Mouse (Mus musculus) v-Abl transformed pro-B cells (cell line): Measurements from ENCODE around the gene Cars2.
"Not testable (repeated sequence)": the region's sequence is repeated elsewhere in the genome, so short reads cannot be mapped to it uniquely, and the experiment has no call there.

Source experiments
- in situ Hi-C, 2 experiments: fragments of 400-800 bp; cut with MboI; formaldehyde crosslinking; loops; one replicate each; pipeline ENCODE4 v1.15.1; 2025; ENCODE audit not compliant: unreplicated experiment in 2 of 2

Cars2 gene

DNA sequence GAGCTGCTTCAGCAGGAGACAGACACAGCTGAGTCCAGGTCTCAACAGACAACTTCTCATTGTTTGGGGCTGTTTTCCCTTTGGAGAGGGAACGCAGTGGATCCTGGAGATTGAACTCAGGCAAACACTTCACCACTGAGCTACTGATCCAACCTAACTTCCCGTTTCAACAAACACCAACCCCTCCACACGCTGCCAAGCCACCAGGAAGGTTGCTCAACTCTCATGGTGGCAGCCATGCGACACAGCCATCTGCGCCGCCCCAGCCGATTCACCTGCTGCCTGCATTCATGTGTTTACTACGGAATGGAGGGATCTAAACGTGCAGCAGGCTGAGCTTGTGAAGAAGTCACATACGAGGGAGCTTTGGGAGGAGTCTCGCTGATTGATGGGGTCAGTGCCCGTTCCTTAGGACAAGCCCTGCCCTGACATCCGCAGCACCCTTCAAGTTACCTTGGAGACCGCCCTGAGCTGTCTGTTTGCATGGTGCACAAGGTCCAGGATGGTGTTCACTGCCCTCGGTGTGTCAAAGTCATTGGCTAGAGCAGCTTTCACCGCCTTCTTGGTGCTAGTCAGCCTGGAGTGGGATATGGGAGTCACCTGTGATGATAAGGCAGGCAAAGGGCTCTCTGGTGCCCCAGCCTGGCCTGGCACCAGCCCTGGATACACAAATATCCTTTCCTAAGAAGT is 33.1 kb downstream of the Cars2 start:
- in situ Hi-C loops = loop anchor here in 1 of 2 experiments (25.0 kb wide), 1 partner anchor 680 kb away; no protein-coding TSS in a partner anchor

DNA sequence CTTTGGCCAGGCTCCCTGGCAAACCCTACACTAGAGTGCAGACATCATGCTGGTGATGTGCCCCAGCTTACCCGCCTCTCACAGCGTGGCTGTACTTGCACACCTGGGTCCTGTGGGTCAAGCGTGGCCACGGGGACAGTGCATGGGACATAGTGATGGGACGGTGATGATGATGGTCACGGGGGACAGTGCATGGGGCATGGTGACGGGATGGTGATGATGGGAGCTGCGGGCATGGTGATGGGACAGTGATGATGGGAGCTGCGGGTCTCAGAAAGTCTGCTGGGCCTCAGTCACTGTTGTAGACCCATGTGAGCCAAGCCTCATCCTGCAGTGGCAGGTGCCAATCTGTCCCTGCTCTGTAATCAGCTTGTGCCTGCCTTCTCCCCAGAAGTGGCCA is 34.3 kb downstream of the Cars2 start:
- in situ Hi-C loops = loop anchor here in 1 of 2 experiments (25.0 kb wide), 1 partner anchor 679 kb away; no protein-coding TSS in a partner anchor

- in situ Hi-C loops = loop anchor here in 1 of 2 experiments (25.0 kb wide), 1 partner anchor 676 kb away; no protein-coding TSS in a partner anchor
Observed at GRCm38 (mm10) chr8:11513247-11513646, 37.3 kb downstream of the Cars2 start.

DNA sequence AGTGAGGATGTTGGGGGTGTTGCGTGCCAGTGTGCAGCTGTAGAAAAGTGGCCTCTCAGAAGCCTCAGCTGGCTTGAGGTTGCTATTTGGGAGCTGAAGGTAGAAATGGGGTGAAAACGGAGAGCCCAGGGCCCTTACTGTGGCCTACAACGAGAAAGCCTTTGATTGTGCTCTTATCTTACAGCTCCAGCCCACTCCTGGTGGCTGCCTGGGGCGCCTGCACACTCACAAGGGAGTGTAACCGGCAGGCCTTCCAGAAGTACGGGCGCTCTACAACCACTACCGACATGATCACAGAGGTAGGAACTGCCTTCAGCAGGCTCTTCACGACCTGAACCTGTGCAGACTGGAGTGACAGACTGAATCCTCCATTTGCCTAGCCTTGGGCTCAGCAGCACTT is 37.9 kb downstream of the Cars2 start:
- in situ Hi-C loops = loop anchor here in 1 of 2 experiments (25.0 kb wide), 1 partner anchor 675 kb away; no protein-coding TSS in a partner anchor

- in situ Hi-C loops = loop anchor here in 1 of 2 experiments (25.0 kb wide), 1 partner anchor 674 kb away; no protein-coding TSS in a partner anchor
Observed at GRCm38 (mm10) chr8:11510971-11511370, 39.6 kb downstream of the Cars2 start.

DNA sequence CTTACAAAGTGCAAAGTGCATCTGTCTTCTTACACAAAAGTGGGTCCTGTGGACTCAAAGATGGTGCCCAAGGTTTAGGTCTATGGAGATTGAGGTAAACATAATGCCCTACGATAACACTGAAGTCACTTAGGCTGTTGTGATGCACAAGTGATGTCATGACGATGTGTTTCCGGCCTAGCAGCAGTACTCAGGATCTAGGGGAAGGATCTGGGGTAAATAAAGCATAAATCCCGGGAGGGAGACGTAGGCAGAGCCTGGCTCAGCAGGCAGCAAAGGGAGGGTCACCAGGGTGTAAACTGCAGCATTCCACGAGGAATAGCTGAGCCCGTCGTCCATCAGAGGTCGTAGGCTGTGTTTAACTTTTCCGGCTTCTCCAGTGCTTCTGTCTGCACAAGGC is 41.7 kb downstream of the Cars2 start:
- in situ Hi-C loops = loop anchor here (5.0 to 25.0 kb wide), 7 partner anchors 33 to 672 kb away; partner anchors contain the start of gene 1700016D06Rik (in 1 of the 2)

- in situ Hi-C loops = loop anchor here (5.0 to 25.0 kb wide), 7 partner anchors 35 to 670 kb away; partner anchors contain the start of gene 1700016D06Rik (in 1 of the 2)
Observed at GRCm38 (mm10) chr8:11506802-11507201, 43.8 kb downstream of the Cars2 start.

DNA sequence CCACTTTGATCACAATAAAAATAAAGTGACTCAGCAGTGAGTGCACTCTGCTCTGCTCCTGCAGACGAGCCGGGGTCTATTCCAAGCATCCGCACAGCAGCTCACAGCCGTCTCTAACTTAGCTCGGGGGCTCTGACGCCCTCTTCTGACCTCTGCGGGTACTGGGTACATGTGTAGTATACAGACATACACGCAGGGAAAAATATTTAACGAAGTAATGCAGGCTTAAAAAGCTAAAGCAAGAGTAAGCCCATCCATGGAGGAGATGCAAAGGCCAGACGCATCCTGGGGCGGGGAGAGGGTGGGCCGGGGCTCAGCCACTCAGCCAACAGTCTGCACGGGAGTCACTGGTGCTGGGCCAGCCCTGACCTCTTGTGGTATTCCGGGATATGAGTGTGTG is 44.5 kb downstream of the Cars2 start:
- in situ Hi-C loops = loop anchor here (5.0 to 25.0 kb wide), 7 partner anchors 36 to 669 kb away; partner anchors contain the start of gene 1700016D06Rik (in 1 of the 2)

DNA sequence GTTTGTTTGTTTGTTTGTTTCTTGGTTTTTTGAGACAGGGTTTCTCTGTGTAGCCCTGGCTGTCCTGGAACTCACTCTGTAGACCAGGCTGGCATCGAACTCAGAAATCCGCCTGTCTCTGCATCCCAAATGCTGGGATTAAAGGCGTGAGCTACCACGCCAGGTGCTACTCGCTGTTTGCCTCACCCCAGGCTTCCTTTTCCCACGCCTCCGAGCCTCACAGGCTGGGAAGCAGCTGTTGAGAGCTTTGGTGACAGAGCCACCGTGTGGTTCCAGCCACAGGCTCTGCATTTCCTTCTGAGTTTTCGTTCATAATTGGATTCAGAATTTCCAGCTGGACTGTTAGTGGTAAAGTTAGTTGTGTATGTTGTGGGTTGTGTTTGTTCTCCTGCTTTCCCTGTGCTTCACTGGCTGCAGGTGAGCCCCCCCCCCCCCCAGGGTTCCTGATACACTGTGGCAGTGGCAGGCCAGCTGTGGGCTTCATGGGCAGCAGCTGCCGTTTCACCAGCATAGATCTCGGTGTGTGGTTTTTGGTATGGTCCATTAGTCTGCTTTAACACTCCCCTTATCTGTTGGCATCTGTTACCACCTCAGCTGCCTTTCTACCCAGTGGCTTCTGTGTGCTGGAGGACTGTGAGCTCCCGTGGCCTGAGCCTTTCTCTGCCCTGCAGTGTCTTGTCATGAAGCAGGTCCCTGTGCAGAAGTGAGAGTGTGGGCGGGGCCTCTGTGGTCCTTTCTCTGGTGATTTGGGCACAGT is 46.9 kb downstream of the Cars2 start:
- in situ Hi-C loops = loop anchor here (10.0 to 25.0 kb wide), 3 partner anchors 191 to 666 kb away; partner anchors contain the start of gene 1700016D06Rik (in 1 of the 2)

DNA sequence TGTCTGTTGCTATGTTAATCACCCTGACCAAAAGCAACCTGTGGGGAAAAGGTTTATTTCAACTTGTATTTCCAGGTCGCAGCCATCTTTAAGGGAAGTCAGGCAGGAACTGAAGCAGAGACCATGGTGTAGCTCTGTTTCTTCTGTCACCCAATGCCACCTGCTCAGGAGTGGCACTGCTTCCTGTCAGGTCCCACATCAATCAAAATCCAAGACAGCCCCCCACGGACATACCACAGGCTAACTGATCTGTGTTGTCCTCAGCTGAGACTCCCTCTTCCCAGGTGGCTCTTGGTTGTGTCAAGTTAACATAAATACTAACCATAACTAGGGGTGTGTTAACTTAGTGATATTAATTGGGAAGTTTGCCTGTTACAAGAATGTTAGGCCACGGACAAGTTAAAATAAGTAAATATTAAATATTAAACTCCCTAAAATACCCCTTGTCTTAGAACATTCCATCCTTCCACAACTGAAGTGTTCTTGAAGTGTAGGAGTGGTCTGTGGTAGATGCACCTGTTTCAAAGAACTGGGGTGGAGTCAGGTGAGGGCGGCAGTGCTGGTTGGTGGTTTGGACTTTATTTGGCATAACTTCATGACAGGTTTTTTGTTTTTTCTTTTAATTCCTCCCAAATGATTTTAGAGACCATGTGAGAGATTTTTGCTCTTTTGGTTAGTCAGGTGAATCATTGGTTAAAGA is 51.6 kb downstream of the Cars2 start:
- in situ Hi-C loops = no loop called here

DNA sequence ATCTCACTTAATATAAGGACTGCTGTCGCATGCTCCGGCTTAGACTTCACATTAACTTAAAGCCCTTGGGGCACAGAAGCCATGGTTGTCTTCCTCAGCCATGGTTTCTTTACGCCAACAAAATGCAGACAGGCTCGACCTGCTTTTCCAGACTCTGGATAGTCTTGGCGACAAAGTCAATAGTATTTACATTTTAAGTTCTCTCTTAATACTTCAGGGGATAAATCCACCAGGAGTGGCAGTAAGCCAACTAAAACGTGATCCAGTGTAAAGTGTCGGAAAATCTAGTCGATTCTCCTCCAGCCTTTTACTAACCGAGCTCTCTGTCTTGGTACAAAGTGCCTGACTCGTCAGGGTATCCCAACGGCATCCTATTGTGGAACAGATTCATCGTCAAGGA is 52.3 kb downstream of the Cars2 start:
- in situ Hi-C loops = no loop called here

DNA sequence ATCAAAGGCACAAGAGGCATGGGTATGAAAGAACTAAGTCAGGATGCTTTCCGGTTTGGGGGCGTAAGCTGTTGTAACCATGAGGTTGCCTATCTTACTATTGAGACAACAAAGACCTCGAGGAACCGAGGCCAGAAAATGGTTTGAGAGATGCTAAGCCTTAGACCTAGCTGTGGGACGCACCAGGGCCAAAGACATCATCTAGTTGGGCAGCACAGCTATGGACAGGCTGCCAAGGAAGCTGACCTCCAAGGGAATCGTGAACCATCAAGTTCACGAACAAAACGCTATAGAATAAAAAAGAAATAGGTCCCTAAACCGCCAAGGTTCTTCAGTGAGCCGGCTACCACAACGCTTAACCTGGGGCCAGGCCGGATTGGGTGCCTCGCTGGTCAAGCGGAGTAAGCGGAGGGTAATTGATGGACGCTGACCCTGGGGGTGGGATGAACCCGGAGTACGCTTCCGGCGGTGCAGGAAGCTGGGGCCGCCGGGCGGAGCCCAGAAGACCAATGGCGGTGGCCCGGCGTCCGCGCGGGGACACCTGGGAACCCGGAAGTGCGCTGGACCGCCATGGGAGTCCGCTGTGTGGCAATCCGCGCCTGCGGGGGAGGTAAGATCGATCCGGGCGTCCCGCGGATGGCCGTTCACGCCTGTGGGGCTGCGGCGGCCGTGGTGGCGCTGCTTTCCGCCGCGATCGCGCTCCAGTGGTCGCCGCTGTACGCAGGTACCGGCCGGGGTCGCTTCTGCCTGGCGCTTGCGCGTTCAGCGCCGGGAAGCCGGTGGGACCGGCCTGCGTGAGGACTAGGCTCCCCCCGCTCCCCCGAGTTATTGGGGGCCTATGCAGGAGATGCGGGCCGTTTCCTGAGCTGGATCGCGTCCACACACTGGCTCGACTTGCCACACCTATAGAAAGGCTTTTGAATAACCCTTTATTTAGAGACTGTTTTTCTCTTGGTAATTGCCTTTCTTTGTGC is 53.3 kb downstream of the Cars2 start, which contains the start of gene Naxd:
Gene Naxd, plus strand, starts transcription at position 490 of the 974 bp plus-strand sequence.
- in situ Hi-C loops = no loop called here

DNA sequence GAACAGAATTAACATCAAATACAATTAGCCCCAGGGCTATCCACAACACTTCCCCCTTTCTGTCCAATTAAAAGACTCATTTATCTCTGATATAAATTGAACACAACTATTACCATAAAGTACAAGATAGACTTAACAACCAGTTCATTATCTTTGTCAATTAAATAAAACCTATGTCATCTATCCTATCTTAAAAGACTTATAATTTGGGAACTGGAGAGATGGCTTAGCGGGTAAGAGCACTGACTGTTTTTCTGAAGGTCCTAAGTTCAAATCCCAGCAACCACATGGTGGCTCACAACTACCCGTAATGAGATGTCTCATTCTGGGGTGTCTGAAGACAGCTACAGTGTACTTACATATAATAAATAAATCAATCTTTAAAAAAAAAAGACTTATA is 58.2 kb downstream of the Cars2 start:
- in situ Hi-C loops = not testable (repeated sequence)

DNA sequence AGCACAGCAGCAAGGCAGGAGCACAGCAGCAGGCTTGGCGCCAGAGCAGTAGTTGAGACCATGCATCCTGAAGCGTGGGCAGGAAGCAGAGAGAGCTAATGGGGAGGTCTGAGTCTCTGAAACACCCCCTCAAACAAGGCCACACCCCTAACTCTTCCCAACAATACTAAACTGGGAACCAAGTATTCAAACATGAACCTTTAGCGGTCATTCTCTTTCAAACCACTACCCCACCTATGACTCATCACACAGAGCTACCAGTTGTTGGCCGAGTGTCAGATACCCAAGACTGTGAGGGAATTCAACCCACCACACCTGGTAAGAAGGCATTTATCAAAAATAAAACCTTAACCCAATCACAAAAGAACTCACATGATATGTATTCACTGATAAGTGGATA is 63.4 kb downstream of the Cars2 start:
- in situ Hi-C loops = no loop called here

GRCm38 (mm10) chr8:11486142-11486541 is 64.4 kb downstream of the Cars2 start:
- in situ Hi-C loops = no loop called here

- in situ Hi-C loops = loop anchor here (5.0 kb wide), 1 partner anchor 50 kb away; no protein-coding TSS in a partner anchor
Observed at GRCm38 (mm10) chr8:11482537-11482936, 68.0 kb downstream of the Cars2 start.

GRCm38 (mm10) chr8:11481876-11482275 is 68.7 kb downstream of the Cars2 start:
- in situ Hi-C loops = loop anchor here (5.0 kb wide), 1 partner anchor 50 kb away; no protein-coding TSS in a partner anchor

- in situ Hi-C loops = no loop called here
Observed at GRCm38 (mm10) chr8:11479591-11479990, 71.0 kb downstream of the Cars2 start.
